Mouse (Mus musculus) lung, adult 2 months (tissue): ENCODE measurements at regions not wholly inside any gene's neighbourhood (a gene's known extent, or its start where the extent isn't known, plus 50 kb on each side); places are given as distances from the start of the nearest gene placed in this dataset.

Experiments
- CTCF ChIP-seq: fragments of 200-500 bp; IDR thresholded peaks from 2 replicates; pipeline ENCODE4 v1.5.1; 2011; ENCODE audit warnings: mild to moderate bottlenecking, low read length, control low read depth; ENCODE audit not compliant: insufficient read depth
- POLR2A ChIP-seq: fragments of 200-500 bp; IDR thresholded peaks from 2 replicates; pipeline ENCODE4 v1.6.1; 2011; ENCODE audit warnings: low read depth, mild to moderate bottlenecking, control low read depth, low read length, borderline replicate concordance; ENCODE audit errors: extremely low read depth

- TF ChIP-seq CTCF (no peak), POLR2A (no peak)
These were observed 1422.0 kb downstream of the Gsdmc2 start for GRCm38 (mm10) chr15:62422995-62423394.
